Mouse (Mus musculus): ENCODE results near the gene Zim1.

Zim1 gene

GRCm38 (mm10) chr7:6650526-6650925, 45.7 kb downstream of the Zim1 start:
- no peak for DNase-seq

- no peak for DNase-seq
These were observed 50.4 kb downstream of the Zim1 start for GRCm38 (mm10) chr7:6645821-6646220.

GRCm38 (mm10) chr7:6638076-6638475, 58.2 kb downstream of the Zim1 start:
- DNase-seq, result no peak

GRCm38 (mm10) chr7:6636741-6637140, 59.5 kb downstream of the Zim1 start:
- no peak for DNase-seq

GRCm38 (mm10) chr7:6635831-6636230, 60.4 kb downstream of the Zim1 start:
- no peak for DNase-seq

All from lung, postnatal 4 days (tissue).